Mouse (Mus musculus) brain, embryonic 18.5 days (tissue): ENCODE measurements at regions not wholly inside any gene's neighbourhood (a gene's known extent, or its start where the extent isn't known, plus 50 kb on each side); places are given as distances from the start of the nearest gene placed in this dataset.

Experiments used
- DNase-seq: peaks from one replicate; pipeline ENCODE4 v3.0.0-alpha.2; 2012; ENCODE audit warnings: low read depth, low spot score

DNA sequence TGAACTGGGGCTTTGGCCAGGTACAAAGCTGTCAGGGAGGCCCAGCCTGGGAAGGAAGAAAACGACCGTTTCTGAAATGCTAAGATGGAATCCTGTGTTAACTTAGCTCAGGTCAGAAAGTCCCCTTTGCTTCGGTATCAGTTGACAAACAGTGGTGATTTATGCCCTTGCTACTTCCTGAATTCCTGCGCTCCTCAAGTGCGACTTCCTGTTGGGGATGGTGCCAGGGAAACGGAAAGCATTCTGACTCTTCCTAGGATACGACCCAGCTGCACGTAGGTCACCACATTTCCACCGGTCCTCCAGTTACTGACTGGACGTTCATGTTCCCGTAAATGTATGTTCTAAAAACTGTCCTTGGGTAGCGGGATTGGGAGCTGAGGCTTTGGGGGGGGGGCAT, 161.0 kb downstream of the Hibadh start:
- no peak for DNase-seq

DNA sequence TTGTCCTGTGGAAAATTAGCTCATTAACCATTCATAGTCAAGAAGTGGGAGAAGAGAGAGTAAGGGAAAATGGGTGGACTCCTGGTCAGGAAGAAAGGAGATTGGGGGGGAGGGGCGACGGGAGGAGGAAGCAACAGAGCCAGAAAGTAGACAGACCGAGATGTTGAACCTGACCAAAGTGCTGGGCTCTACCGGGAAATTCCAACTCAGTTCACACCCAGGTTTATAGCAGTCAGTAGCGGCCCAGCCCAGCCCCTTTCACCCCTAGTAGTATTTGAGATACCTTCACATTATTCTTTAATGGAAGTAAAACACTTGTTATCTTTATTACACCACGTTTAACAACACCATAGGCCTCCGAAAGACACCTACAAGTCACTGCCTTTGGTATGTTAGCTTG, 158.2 kb downstream of the Hibadh start:
- no peak for DNase-seq

DNA sequence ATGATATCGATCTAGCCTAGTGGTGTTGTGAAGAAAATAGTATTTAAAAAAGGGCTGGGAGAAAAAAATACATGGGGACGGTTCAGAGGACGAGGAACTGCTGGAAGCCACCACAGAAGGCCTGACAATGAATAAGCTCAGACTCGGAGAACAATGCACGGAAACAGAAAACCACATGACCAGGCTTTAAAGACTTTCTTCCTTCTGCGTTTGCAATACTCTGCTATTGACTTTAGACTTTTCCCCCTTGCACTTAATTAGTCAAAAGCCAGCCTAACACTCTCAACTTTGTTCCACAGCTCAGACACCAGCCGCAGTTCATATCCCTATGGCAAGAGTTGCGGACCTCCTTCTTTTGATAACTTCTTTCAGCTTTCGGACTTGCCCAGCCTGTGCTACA, 154.0 kb downstream of the Hibadh start:
- DNase-seq: no peak

DNA sequence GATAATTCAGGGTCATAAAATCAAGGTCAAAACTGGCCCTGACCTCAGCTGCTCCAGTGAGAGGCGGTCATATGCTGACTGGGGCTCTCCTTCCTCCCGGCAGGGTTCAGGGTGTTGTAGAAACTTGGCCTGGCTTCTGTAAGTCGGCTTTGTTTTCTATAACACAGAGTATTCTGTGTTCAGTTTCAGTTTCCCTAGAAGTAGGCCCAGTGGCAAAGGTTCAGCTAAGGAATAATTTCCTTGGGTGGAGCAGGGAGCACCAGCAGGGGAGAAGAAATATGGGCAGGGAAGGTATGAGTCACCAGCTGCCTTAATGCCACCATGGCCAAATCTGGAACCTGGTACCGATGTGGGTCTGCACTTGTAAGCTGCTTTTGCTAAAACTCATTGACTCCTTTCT, 153.5 kb downstream of the Hibadh start:
- no peak for DNase-seq

DNA sequence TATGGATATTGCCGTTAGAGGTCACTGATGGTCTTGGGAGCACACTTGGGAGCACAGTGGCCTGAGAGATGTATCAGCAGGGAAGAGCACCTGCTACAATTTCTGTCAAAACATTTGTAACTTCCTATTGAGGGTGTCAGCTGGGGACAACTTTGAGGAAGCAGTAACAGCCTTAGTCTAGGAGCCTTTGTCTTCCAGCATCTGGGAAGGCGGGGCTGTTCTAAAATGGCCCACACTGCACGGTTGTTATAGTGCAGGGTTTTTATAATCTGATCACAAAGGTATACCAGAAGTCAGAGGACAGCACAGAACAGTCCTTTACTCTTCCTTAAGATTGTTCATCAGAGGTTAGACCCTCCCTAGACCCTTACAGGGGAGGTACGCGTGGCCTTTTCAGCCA, 152.3 kb downstream of the Hibadh start:
- no peak for DNase-seq

DNA sequence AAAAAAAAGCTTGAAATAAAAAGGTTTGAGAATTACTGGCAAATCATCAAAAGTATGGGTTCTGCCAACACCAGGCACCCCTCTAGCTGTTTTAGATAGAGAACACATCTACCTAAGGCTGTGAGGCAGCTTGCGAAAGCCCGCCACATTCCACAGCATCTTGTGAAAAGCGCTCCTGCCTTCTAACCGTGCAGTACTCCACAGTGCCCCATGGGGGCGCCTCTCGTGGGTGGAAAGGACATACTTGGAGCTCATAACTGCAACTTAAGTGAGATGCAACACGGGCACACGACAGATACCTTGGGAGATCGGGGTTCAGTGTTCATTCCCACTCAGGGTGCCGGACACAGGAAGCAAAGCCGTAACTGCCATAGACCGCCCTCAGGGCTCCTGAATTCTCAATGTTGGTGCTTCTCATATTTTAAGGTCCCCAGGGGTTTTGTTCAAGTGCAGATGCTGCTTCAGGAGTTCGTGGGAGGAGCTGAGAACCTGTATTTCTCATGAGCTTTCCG, 149.9 kb downstream of the Hibadh start:
- DNase-seq: no peak

DNA sequence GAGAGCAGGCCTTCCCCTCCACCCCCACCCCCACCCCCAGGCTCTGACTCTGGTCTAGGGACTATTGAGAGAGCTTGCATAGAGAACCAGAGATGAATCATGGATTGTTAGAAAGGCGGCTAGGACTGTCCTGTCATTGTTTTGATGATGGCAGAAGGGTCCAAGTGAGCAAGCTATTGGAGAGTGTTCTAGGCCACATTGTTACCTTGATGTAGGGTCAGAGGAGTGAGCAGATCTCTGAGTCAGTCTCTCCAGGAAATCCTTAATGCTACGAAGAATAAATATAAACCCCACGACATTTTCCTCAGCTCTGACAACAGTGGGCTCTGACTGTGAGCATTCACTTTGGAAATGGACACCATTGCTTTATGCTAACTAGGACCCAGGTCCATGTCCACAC, 144.9 kb downstream of the Hibadh start:
- DNase-seq: no peak

DNA sequence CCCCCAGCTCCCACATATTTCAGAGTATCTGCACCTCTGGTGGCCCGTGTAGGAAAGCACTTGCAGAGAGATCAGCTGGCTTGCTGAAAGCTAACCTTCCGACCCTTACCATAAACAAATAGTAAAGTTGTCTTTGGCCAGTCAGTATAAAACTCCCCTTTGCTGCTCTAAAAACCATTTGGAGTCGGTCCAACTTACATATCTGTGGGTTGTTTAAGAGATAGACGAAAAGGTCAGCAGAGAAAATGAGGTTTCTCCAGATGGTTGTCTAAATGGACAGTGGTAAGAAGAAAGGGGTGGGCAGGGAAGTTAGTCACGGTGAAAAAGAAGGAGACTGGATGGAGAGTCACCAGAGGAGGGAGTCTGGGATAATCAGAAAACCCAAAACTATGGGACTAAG, 144.3 kb downstream of the Hibadh start:
- DNase-seq: no peak
